In the genomic region with DNA sequence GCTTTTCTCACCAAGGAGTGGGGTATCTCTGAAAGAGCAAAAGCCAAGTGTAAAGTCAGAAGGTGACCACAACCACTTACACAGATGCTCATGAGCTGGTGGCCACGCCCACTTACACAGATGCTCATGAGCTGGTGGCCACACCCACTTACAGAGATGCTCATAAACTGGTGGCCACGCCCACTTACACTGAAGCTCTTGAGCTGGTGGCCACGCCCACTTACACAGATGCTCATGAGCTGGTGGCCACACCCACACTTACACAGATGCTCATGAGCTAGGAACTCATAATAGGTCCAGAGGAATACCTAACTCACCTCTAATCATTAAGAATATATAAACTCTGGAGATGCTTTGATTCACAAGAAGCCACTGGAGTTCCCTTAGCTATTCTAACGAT, we compare ENCODE assay signal across 15 mouse cellular contexts. TPM values are rescaled to one million over a fixed set of nuclear protein-coding genes. Genes with fewer than 3 reads are reported as not detected.
DNase-seq lines count a peak whose midpoint lies in the region; ATAC-seq and TF ChIP-seq lines count a peak whose summit lies in the region.
"Had no signal": no experiment of that assay in that cellular context is flagged by ENCODE, and none has a peak within 500 bp of the region (broad histone marks: within the 10 kb centered on the region; RNA-seq: fewer than 3 reads in every experiment).

No protein-coding gene starts in this region.

- H3K36me3 ChIP-seq in liver, embryonic 14.5 days (replicated peaks; ENCODE audit: control insufficient read depth, insufficient read depth, low read depth), result peaks cover 10% of the 10 kb centered on the region

- no peak overlapping the region for H3K4me2 ChIP-seq in liver, embryonic 14.5 days (ENCODE audit: low read depth)
- H3K4me2 ChIP-seq: forebrain, embryonic 13.5 days; hindbrain, embryonic 12.5 days; stomach, embryonic 15.5 days had no signal

- no peak for TF ChIP-seq CTCF in liver, embryonic 14.5 days (IDR thresholded peaks at IDR 0.05; ENCODE audit: low read depth)
- TF ChIP-seq CTCF in layer of hippocampus, adult 2 months (conservative IDR thresholded peaks at IDR 0.05), result no peak

- no peaks in the 10 kb centered on the region for H3K9me3 ChIP-seq in liver, embryonic 14.5 days (ENCODE audit: control insufficient read depth, low read length)
- H3K9me3 ChIP-seq: forebrain, embryonic 13.5 days; hindbrain, embryonic 12.5 days; stomach, embryonic 15.5 days had no signal

- H3K27ac ChIP-seq in liver, embryonic 14.5 days, result no peak overlapping the region
- no peak overlapping the region for H3K27ac ChIP-seq in layer of hippocampus, adult 2 months
- H3K27ac ChIP-seq: forebrain, embryonic 13.5 days; hindbrain, embryonic 12.5 days; left cerebral cortex, adult 2 months; stomach, embryonic 15.5 days had no signal

- no peak overlapping the region for H3K9ac ChIP-seq in liver, embryonic 14.5 days (replicated peaks)
- H3K9ac ChIP-seq: forebrain, embryonic 13.5 days; hindbrain, embryonic 12.5 days; stomach, embryonic 15.5 days had no signal

- no peak for TF ChIP-seq EP300 in liver, embryonic 14.5 days (IDR thresholded peaks at IDR 0.05; ENCODE audit: low read depth)

- H3K27me3 ChIP-seq in liver, embryonic 14.5 days (ENCODE audit: control insufficient read depth, insufficient read depth, low read length), result no peaks in the 10 kb centered on the region
- H3K27me3 ChIP-seq: forebrain, embryonic 13.5 days; hindbrain, embryonic 12.5 days; stomach, embryonic 15.5 days had no signal

- H3K4me1 ChIP-seq in liver, embryonic 14.5 days (replicated peaks; ENCODE audit: control insufficient read depth in 2 of 2, insufficient read depth in 2 of 2, low read length in 1 of 2), result peaks cover 3 to 19% of the 10 kb centered on the region in 2 experiments; a peak in 3 of 4 replicates

- peak; percentile 50 for DNase-seq in thymus, postnatal 4 days
- DNase-seq in thymus, postnatal 25 days, result no peak
- peak; percentile 91 for DNase-seq in c-Kit-negative CD71-positive TER-119-positive erythroid progenitor cells, embryonic 14.5 days (ENCODE audit: low read depth, low spot score)
- peak; percentile 81 to 89 (median 82) for DNase-seq in liver, embryonic 14.5 days (ENCODE audit: low read depth in 3 of 3, low spot score in 3 of 3)
- no peak for DNase-seq in layer of hippocampus, adult 2 months (ENCODE audit: low spot score in 2 of 2)
- no peak for DNase-seq in urinary bladder, adult 2 months (ENCODE audit: low spot score)
- DNase-seq in urinary bladder, postnatal 36 days (ENCODE audit: low spot score in 2 of 2), result no peak

- no peak overlapping the region for H3K4me3 ChIP-seq in liver, embryonic 14.5 days (ENCODE audit: insufficient read depth in 1 of 2, low read depth in 2 of 2, low read length in 2 of 2)
- H3K4me3 ChIP-seq in layer of hippocampus, adult 2 months, result no peak overlapping the region
- H3K4me3 ChIP-seq: forebrain, embryonic 13.5 days; hindbrain, embryonic 12.5 days; left cerebral cortex, adult 2 months; stomach, embryonic 15.5 days had no signal

- 42% methylated on average over 4 of the region's 4 CpGs for WGBS in liver, embryonic 14.5 days (ENCODE audit: insufficient replicate concordance)

- peak; percentile 57; the same call in 1 of the 2 replicates for ATAC-seq in liver, embryonic 14.5 days (ENCODE audit: insufficient read depth)
- ATAC-seq: forebrain, embryonic 13.5 days; midbrain, embryonic 16.5 days had no signal

RNA-seq across cellular contexts. Expression of a gene that starts 5.8 kb away (rescaled TPM):
- 8.7 and 14.8 TPM in 2 replicates for polyA plus RNA-seq in liver, embryonic 14.5 days (2012; rRNA removed)
- polyA plus RNA-seq in liver, embryonic 14.5 days (2014; fragmentation: Nextera tagmentation; extraction: Ambion mirVana), result 14.7 and 15.9 TPM in 2 replicates
- 10 to 100 TPM; 11.0 to 12.2 TPM for total RNA-seq in layer of hippocampus, adult 2 months (2021)
- polyA plus RNA-seq in urinary bladder, adult 2 months (2012; rRNA removed), result 24.1 and 28.6 TPM in 2 replicates

RNA-seq across cellular contexts. Expression of a gene that starts 5.8 kb away (rescaled TPM):
- polyA plus RNA-seq in liver, embryonic 14.5 days (2012; rRNA removed), result 40.5 and 72.5 TPM in 2 replicates
- polyA plus RNA-seq in liver, embryonic 14.5 days (2014; fragmentation: Nextera tagmentation; extraction: Ambion mirVana), result 189 and 200 TPM in 2 replicates
- 100 to 1,000 TPM; 134 to 142 TPM for total RNA-seq in layer of hippocampus, adult 2 months (2021)
- 125 and 139 TPM in 2 replicates for polyA plus RNA-seq in urinary bladder, adult 2 months (2012; rRNA removed)

RNA-seq across cellular contexts. Expression of a gene that starts 12.9 kb away (rescaled TPM):
- 2.3 and 2.8 TPM in 2 replicates for polyA plus RNA-seq in liver, embryonic 14.5 days (2012; rRNA removed)
- polyA plus RNA-seq in liver, embryonic 14.5 days (2014; fragmentation: Nextera tagmentation; extraction: Ambion mirVana), result 3.5 and 3.7 TPM in 2 replicates
- 1 to 10 TPM; 6.9 to 7.4 TPM for total RNA-seq in layer of hippocampus, adult 2 months (2021)
- polyA plus RNA-seq in urinary bladder, adult 2 months (2012; rRNA removed), result 6.5 and 6.6 TPM in 2 replicates

RNA-seq across cellular contexts. Expression of a gene that starts 18.2 kb away (rescaled TPM):
- 0.48 and 0.83 TPM in 2 replicates for polyA plus RNA-seq in liver, embryonic 14.5 days (2012; rRNA removed)
- polyA plus RNA-seq in liver, embryonic 14.5 days (2014; fragmentation: Nextera tagmentation; extraction: Ambion mirVana), result 0.90 and 1.4 TPM in 2 replicates
- 10 to 100 TPM; 24.8 to 28.6 TPM for total RNA-seq in layer of hippocampus, adult 2 months (2021)
- 4.6 TPM in 2 replicates for polyA plus RNA-seq in urinary bladder, adult 2 months (2012; rRNA removed)

RNA-seq across cellular contexts. Expression of a gene that starts 31.8 kb away (rescaled TPM):
- 0.01 TPM in 1 of 2 replicates, not detected in the other for polyA plus RNA-seq in liver, embryonic 14.5 days (2012; rRNA removed)
- polyA plus RNA-seq in liver, embryonic 14.5 days (2014; fragmentation: Nextera tagmentation; extraction: Ambion mirVana), result not detected in 2 replicates
- total RNA-seq in layer of hippocampus, adult 2 months (2021), result not detected
- polyA plus RNA-seq in urinary bladder, adult 2 months (2012; rRNA removed), result not detected in 2 replicates
- total RNA-seq: heart, adult 8-10 months; left cerebral cortex, adult 2 months had no signal
- polyA plus RNA-seq: forebrain, embryonic 13.5 days; hindbrain, embryonic 12.5 days; kidney, embryonic 16.5 days; lung, embryonic 16.5 days; midbrain, embryonic 16.5 days; stomach, embryonic 15.5 days had no signal

Comparison
In these comparisons a context has a peak if more than half of its experiments do, and no peak if none do; other contexts are left out.
1. DNase-seq: peak in thymus, postnatal 4 days (single experiment), c-Kit-negative CD71-positive TER-119-positive erythroid progenitor cells, embryonic 14.5 days (single experiment) and liver, embryonic 14.5 days (3 of 3); none in thymus, postnatal 25 days (single experiment), layer of hippocampus, adult 2 months (0 of 2), urinary bladder, adult 2 months (single experiment) and urinary bladder, postnatal 36 days (0 of 2).